Mouse (Mus musculus): ENCODE measurements around the gene Slc17a4.

DNA sequence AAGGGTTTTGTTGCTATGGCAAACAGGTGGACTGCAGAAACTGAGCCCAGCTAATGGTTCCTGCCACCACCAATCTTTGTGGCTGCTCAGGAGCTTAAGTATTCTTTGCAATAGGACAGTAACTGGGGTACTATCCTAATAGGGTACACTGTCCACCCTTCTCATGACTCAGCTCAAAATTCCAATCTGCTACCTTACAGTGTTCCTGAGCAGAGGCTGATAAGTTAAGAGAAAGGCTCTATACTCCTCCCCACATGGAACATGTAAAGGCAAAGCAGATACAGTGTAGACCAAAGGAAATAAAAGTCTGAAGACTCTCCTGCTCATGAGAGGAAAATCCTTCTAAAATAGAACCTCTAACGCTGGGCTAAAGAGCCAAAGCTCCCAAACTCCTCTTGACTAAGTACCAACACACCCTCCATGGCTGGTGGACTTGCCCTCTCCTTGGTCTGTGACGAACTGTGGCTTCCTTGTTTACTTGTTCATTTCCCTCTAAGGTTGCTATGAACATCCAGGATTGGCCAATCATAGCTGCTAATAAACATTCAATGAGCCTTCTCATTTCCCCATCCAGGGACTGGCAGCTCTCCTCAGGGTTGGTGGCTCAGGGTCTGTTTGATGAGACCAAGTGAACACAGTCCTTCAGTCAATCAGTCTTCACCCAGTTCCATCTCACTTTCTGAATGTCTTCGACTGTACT, 27.6 kb downstream of the Slc17a4 start:
- TF ChIP-seq POLR2A (IDR thresholded peaks at IDR 0.05; ENCODE audit: low read depth, low read length) (no peak), CTCF (IDR thresholded peaks at IDR 0.05; ENCODE audit: extremely low read depth, insufficient read depth, insufficient read length, insufficient replicate concordance) (no peak)
